Comparison of ENCODE assay signal across 8 mouse cellular contexts in the genomic region with DNA sequence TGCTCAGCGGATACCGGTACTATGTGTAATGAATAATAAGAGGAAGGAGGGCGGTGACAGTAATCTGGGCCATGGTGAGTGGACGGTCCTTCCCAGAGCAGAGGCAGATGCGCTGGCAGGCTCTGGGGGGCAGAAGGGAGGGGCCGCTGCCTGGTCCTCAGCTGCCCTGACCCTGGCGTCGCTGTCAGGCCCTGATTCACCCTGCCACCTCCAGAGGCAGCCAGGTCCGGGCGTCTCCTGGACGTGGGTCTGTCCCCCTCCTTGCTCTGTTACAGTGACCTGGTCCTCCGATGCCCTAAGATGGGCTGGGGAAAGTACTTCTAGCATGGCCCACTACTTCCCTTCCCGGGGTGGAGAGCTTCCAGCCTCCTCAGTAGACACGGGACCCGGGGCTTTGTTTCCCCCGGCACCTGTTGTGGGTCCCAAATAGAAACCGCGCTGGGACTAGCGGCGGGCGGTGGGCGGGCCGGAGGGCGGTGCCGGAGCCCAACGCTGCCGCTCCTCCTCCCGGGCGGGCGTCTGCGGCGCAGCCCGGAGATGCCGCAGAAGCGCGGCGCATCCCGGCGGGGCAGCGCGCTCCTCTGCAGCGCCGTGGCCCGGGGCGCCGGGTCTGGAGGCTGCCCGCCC.
DNase-seq lines count a peak whose midpoint lies in the region; ATAC-seq and TF ChIP-seq lines count a peak whose summit lies in the region.

No protein-coding gene starts in this region.

- H3K9me3 ChIP-seq in embryonic facial prominence, embryonic 15.5 days (replicated peaks), result no peaks in the 10 kb centered on the region
- H3K9me3 ChIP-seq in heart, embryonic 14.5 days (ENCODE audit: control insufficient read depth, low read length), result no peaks in the 10 kb centered on the region
- no peaks in the 10 kb centered on the region for H3K9me3 ChIP-seq in kidney, postnatal 0 days (replicated peaks; ENCODE audit: low read length)
- H3K9me3 ChIP-seq in liver, embryonic 16.5 days (replicated peaks; ENCODE audit: control insufficient read depth, low read length), result no peaks in the 10 kb centered on the region

- peak overlapping the region; percentile 53; the same call in 1 of the 2 replicates for H3K27ac ChIP-seq in embryonic facial prominence, embryonic 15.5 days (replicated peaks)
- H3K27ac ChIP-seq in heart, embryonic 14.5 days (replicated peaks in 1 of 2; ENCODE audit: control insufficient read depth in 1 of 2, insufficient read depth in 1 of 2, low read depth in 2 of 2, low read length in 2 of 2), result peak overlapping the region; percentile 60 to 90
- peak overlapping the region; percentile 72 for H3K27ac ChIP-seq in kidney, postnatal 0 days
- H3K27ac ChIP-seq in liver, embryonic 16.5 days (ENCODE audit: low read length), result no peak overlapping the region
- no peak overlapping the region for H3K27ac ChIP-seq in testis, adult 2 months (ENCODE audit: control insufficient read depth, insufficient read depth, low read depth, low read length)

- H3K4me2 ChIP-seq in embryonic facial prominence, embryonic 15.5 days (replicated peaks), result peak overlapping the region; percentile 92
- peak overlapping the region; percentile 66 for H3K4me2 ChIP-seq in heart, embryonic 14.5 days (ENCODE audit: low read length)
- H3K4me2 ChIP-seq in kidney, postnatal 0 days (ENCODE audit: low read length), result peak overlapping the region; percentile 99
- peak overlapping the region; percentile 65 for H3K4me2 ChIP-seq in liver, embryonic 16.5 days (ENCODE audit: low read depth, low read length)

- peaks cover 25% of the 10 kb centered on the region for H3K4me1 ChIP-seq in embryonic facial prominence, embryonic 15.5 days
- peaks cover 8 to 39% of the 10 kb centered on the region in 2 experiments for H3K4me1 ChIP-seq in heart, embryonic 14.5 days (ENCODE audit: control insufficient read depth in 2 of 2, insufficient read depth in 2 of 2, low read length in 2 of 2)
- peaks cover 7% of the 10 kb centered on the region; the same call in 1 of the 2 replicates for H3K4me1 ChIP-seq in kidney, postnatal 0 days (replicated peaks; ENCODE audit: insufficient read depth, low read length)
- H3K4me1 ChIP-seq in liver, embryonic 16.5 days (ENCODE audit: control insufficient read depth, low read depth, low read length), result peaks cover 3% of the 10 kb centered on the region
- peaks cover 4% of the 10 kb centered on the region for H3K4me1 ChIP-seq in testis, adult 2 months (ENCODE audit: control insufficient read depth, insufficient read depth, low read length)

- H3K9ac ChIP-seq in embryonic facial prominence, embryonic 15.5 days, result peak overlapping the region; percentile 58
- H3K9ac ChIP-seq in heart, embryonic 14.5 days (ENCODE audit: low read length), result peak overlapping the region; percentile 96
- peak overlapping the region; percentile 83 for H3K9ac ChIP-seq in kidney, postnatal 0 days (ENCODE audit: low read depth, low read length)
- H3K9ac ChIP-seq in liver, embryonic 16.5 days (ENCODE audit: low read depth, low read length), result peak overlapping the region; percentile 44; the same call in 1 of the 2 replicates

- H3K4me3 ChIP-seq in embryonic facial prominence, embryonic 15.5 days (replicated peaks), result peak overlapping the region; percentile 70
- H3K4me3 ChIP-seq in heart, embryonic 14.5 days (ENCODE audit: control insufficient read depth in 1 of 2, insufficient read depth in 1 of 2, low read depth in 1 of 2, low read length in 2 of 2), result peak overlapping the region; percentile 57 to 92
- H3K4me3 ChIP-seq in kidney, postnatal 0 days (replicated peaks; ENCODE audit: low read depth, low read length), result peak overlapping the region; percentile 71
- H3K4me3 ChIP-seq in liver, embryonic 16.5 days (ENCODE audit: low read depth, low read length), result peak overlapping the region; percentile 59
- H3K4me3 ChIP-seq in testis, adult 2 months (ENCODE audit: control insufficient read depth, low read depth, low read length), result peak overlapping the region; percentile 78

- H3K27me3 ChIP-seq in embryonic facial prominence, embryonic 15.5 days, result no peaks in the 10 kb centered on the region
- no peaks in the 10 kb centered on the region for H3K27me3 ChIP-seq in heart, embryonic 14.5 days (ENCODE audit: control insufficient read depth, insufficient read depth, low read length)
- H3K27me3 ChIP-seq in kidney, postnatal 0 days (ENCODE audit: insufficient read depth, low read length), result no peaks in the 10 kb centered on the region
- peaks cover 12% of the 10 kb centered on the region for H3K27me3 ChIP-seq in liver, embryonic 16.5 days (ENCODE audit: control insufficient read depth, insufficient read depth, low read depth, low read length)
- H3K27me3 ChIP-seq in testis, adult 2 months (ENCODE audit: control insufficient read depth, insufficient read depth, low read length), result no peaks in the 10 kb centered on the region

- under 1% methylated on average over 47 of the region's 47 CpGs for WGBS in embryonic facial prominence, embryonic 15.5 days
- 1% methylated on average over 27 of the region's 47 CpGs for WGBS in heart, embryonic 14.5 days
- WGBS in kidney, postnatal 0 days, result under 1% methylated on average over 28 of the region's 47 CpGs
- WGBS in liver, embryonic 16.5 days (ENCODE audit: insufficient replicate concordance), result under 1% methylated on average over 43 of the region's 47 CpGs

- peak; percentile 33 for TF ChIP-seq CTCF in kidney, postnatal 0 days (IDR thresholded peaks at IDR 0.05; ENCODE audit: low read depth)
- peak; percentile 2; the same call in 1 of the 2 replicates for TF ChIP-seq CTCF in testis, adult 2 months (IDR thresholded peaks at IDR 0.05; ENCODE audit: control insufficient read depth, insufficient read depth, insufficient replicate concordance, low read depth, low read length)

- TF ChIP-seq POLR2A in testis, adult 2 months (IDR thresholded peaks at IDR 0.05; ENCODE audit: control insufficient read depth, low read depth, low read length), result no peak

- DNase-seq in B cell, adult 2 months, result peak; percentile 55 to 62
- DNase-seq in adrenal gland, postnatal 36 days, result peak; percentile 82 to 88
- peak; percentile 77 for DNase-seq in kidney, postnatal 0 days (ENCODE audit: low spot score)
- peak; percentile 73 for DNase-seq in neural tube, embryonic 10.5 days (ENCODE audit: extremely low spot score, low spot score)

- H3K36me3 ChIP-seq in embryonic facial prominence, embryonic 15.5 days, result no peaks in the 10 kb centered on the region
- H3K36me3 ChIP-seq in heart, embryonic 14.5 days (ENCODE audit: control insufficient read depth, insufficient read depth, low read length), result no peaks in the 10 kb centered on the region
- no peaks in the 10 kb centered on the region for H3K36me3 ChIP-seq in kidney, postnatal 0 days (ENCODE audit: insufficient read depth, low read length)
- no peaks in the 10 kb centered on the region for H3K36me3 ChIP-seq in liver, embryonic 16.5 days (ENCODE audit: control insufficient read depth, insufficient read depth)
- H3K36me3 ChIP-seq in testis, adult 2 months (ENCODE audit: control insufficient read depth, insufficient read depth, low read length), result no peaks in the 10 kb centered on the region

- peak; percentile 84 for ATAC-seq in embryonic facial prominence, embryonic 15.5 days (ENCODE audit: insufficient number of reproducible peaks, low FRiP score, low TSS enrichment, low read depth)
- ATAC-seq in heart, embryonic 14.5 days (ENCODE audit: insufficient number of reproducible peaks, insufficient read depth, low FRiP score, low read depth), result peak; percentile 87
- peak; percentile 82 for ATAC-seq in kidney, postnatal 0 days (replicated peaks; ENCODE audit: low FRiP score, low read depth)
- ATAC-seq in liver, embryonic 16.5 days (ENCODE audit: low read depth), result peak; percentile 76

Comparison
In these comparisons a context has a peak if more than half of its experiments do, and no peak if none do; other contexts are left out.
1. H3K27ac ChIP-seq: peak in embryonic facial prominence, embryonic 15.5 days (single experiment), heart, embryonic 14.5 days (2 of 2) and kidney, postnatal 0 days (single experiment); none in liver, embryonic 16.5 days (single experiment) and testis, adult 2 months (single experiment).
2. H3K9ac ChIP-seq: peak in every context shown above with its lines; median percentile 96 in heart, embryonic 14.5 days; 83 in kidney, postnatal 0 days; 58 in embryonic facial prominence, embryonic 15.5 days; 44 in liver, embryonic 16.5 days.
3. Peak in every context shown above with its lines, with median percentiles within 50 percentile points of each other: DNase-seq, ATAC-seq, H3K4me2 ChIP-seq and H3K4me3 ChIP-seq.